Mouse (Mus musculus) neutrophil, adult 65 days (primary cell): Measurements from ENCODE around the gene Cpsf7. TPM values are rescaled to one million over a fixed set of nuclear protein-coding genes. Genes with fewer than 3 reads are reported as not detected.

Experiments used
- total RNA-seq: library from RNA; stranded (reverse); gene quantifications from 2 replicates; pipeline ENCODE4 v1.2.4, GENCODE M21; 2023

Gene Cpsf7
- 91.5 and 118 TPM in 2 replicates for total RNA-seq

DNA sequence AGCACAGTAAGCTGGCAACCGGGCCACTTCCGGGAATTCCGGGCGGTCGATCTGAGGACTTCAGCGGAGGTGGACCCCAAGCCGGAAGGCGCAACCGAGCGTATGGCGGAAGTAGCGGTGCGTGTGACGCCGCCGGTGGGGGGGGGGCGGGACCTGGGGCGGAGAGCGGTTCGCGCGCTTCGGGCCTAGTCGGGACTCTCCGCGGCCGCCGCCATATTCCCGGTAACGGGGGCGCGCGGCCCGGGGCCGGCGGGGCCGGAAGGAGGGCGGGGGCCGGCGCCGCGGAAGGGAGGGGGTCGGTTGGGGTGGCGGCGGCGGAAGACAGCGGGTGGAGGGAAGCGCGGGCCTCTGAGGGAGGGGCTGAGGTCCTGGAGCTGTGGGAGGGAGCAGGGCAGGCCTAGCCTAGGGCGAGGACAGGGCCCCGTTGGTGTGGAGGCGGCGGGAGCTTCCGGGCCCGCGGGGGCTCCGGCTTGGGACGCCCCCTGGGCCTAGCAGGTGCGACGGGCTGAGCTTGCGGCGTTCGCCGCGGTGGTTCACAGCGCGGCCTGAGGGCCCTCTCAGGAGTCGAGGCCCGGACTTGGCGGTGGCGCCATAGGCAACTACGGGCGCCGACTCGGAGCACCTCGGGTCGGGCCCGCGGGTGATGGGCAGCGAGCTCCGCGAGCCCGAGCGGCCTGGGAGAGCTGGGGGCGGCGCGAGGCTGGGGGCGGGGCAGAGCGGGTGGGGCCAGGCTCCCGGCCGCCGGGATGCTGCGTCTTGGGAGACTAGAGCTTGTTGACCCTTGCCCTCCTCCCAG lies at the start of gene Cpsf7:
Gene Cpsf7, plus strand, starts transcription at position 161 of the 796 bp plus-strand sequence.

DNA sequence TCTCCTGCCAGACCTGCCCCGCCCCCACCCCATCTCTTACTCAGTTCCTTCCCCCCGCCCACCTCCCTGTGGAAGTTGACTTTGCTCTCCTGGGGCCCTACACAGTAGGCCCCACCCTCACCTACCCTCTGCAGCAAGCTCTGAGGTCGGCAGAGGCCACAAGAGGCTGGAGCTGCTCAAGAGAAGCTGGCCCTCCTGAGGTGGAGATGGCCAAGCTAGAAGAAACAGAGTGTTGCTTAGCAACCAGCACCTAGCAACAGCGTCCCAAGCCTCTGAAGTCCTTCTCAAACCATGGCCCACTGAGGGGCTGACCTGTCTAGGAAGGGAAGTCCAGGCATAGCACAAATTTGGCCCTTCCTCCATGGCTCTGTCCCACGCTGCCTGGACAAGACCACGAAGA lies 42.4 kb upstream of the Cpsf7 start, which contains the start of gene Ppp1r32:
Gene Ppp1r32, minus strand, starts transcription at position 226 of the 400 bp plus-strand sequence.

DNA sequence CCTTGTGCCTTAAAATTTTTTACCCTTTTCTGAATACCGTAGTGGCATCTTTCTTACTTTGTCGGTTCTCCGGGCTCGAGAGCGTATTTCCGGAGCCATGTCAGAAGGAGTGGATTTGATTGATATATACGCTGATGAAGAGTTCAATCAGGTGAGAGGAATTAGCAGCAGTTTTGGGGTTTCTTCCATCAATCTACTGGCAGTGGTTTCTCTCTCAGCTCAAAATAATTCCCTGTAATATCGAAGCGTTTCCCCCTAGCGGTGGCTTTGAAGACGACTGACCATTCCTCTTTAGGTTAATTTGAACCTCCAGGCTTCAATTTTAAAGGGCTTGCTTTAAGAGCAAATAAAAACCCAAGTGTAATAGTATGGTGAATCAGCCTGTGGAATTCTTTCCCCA lies 844 bp downstream of the Cpsf7 start, which contains the start of gene Sdhaf2:
Gene Sdhaf2, minus strand, starts transcription at position 233 of the 400 bp plus-strand sequence.

DNA sequence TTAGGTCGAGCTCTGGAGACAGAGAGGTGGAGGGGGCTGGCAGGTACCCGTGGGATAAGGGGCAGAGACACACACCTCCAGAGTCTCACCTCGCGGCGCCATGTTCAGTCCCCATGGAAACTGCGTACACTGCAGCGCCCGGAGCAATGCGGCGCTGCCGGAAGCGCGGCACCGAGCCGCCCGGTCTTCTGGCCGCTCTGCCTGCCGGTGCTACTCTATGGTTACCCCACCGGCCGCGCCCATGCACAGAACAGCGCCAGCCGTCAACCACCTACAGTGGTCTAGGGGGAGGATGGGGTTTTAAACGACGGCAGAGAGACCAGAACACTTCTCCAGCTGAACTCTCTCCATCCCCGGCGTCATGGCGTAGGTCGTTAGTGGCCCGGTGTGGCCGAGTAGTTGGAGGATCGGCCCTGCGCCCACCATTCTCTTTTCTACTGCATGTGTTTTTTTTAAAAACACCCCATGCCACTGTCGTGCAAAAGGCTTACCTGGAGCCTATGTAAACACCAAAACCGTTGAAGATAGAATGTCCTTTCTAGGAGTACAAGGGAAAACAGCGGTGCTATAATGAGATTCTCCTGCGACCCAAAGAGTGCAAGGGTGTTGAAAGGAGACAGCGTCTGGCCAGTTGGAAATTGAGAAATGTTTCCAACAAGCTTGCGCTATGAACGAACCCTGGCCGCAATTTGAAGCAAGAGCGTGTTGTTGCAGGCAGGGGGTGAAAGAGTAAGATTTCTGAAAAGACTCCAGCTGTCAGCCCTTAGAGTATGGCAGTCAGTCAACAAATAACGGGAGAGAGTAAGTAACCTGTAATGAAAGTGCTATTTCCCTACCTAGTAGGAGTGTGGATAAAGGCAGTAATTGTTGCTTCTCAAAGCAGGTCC lies 30.8 kb downstream of the Cpsf7 start, which contains the start of gene Tmem216:
Gene Tmem216, minus strand, starts transcription at position 615 of the 887 bp plus-strand sequence.

DNA sequence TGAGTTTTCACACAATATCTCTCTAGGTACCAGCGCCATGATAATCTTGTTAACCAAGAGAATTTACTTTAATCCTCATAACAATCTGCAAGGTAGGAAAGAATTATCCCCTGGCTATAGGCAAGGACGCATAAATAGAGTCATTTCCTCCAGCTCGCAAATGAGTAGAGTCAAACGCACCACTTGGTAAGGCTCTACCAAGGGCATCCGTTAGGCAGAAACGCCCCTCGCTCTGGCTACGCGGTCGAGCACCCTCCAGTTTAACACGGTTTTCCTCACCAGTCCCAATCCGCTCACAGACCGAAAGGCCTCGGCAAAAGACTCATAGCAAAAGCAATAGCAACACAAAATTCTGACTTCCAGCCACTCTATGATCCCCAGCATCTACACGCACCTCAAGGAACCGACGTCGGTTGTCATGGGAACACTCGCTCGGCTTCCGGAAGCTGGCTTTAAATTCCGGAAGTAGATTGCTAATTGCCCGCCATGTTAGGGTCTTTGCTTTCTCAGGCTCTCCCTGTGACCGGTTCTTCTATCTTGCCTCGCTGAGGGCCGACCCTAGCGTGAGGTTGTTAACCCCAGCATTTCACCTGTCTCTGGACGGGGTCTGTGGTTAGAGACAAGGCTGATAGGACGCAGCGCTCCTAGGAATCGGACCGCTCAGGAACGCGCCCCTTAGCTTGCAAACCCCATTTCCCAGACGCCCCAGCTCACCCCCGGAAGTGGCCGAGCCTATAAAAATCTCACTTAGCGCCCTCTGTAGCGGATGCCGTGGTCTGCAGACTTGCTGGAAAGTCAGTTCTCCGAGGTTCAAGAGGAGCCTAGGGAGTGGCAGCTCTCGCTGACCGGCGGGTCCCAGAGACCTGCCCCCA lies 51.9 kb downstream of the Cpsf7 start, which contains the start of the genes Cyb561a3 and Tmem138:
Gene Cyb561a3, plus strand, starts transcription at position 483 of the 872 bp plus-strand sequence.
Gene Tmem138, minus strand, starts transcription at position 673 of the 872 bp plus-strand sequence.

Other genes starting within 250 kb of the Cpsf7 start
- gene Dagla, start 220.4 kb upstream of the Cpsf7 start, total RNA-seq: 0.18 and 0.25 TPM in 2 replicates
- gene Syt7, start 136.2 kb upstream of the Cpsf7 start, total RNA-seq: not detected in 2 replicates
- gene Lrrc10b, start 67.8 kb upstream of the Cpsf7 start, total RNA-seq: not detected in 2 replicates
- 3.4 and 3.9 TPM in 2 replicates for gene Ppp1r32, start 42.3 kb upstream of the Cpsf7 start, total RNA-seq
- gene Sdhaf2, start 876 bp downstream of the Cpsf7 start, total RNA-seq: 31.8 and 37.5 TPM in 2 replicates
- 45.2 and 52.3 TPM in 2 replicates for gene Tmem216, start 31.0 kb downstream of the Cpsf7 start, total RNA-seq
- gene Cyb561a3, start 51.9 kb downstream of the Cpsf7 start, total RNA-seq: 39.6 and 52.2 TPM in 2 replicates
- 5.4 and 6.8 TPM in 2 replicates for gene Tmem138, start 52.1 kb downstream of the Cpsf7 start, total RNA-seq
- gene Ddb1, start 80.1 kb downstream of the Cpsf7 start, total RNA-seq: 76.8 and 83.0 TPM in 2 replicates
- gene Tkfc, start 80.4 kb downstream of the Cpsf7 start, total RNA-seq: 5.7 and 9.3 TPM in 2 replicates
- gene Vwce, start 108.9 kb downstream of the Cpsf7 start, total RNA-seq: 0.25 and 1.0 TPM in 2 replicates
- not detected in 2 replicates for gene Pga5, start 152.8 kb downstream of the Cpsf7 start, total RNA-seq
- 52.3 and 63.6 TPM in 2 replicates for gene Vps37c, start 163.5 kb downstream of the Cpsf7 start, total RNA-seq
- gene Cd5, start 213.7 kb downstream of the Cpsf7 start, total RNA-seq: 0.84 and 1.2 TPM in 2 replicates